Mouse (Mus musculus) colon, adult 2 months (tissue): Measurements from ENCODE around the gene Abi1. TPM values are rescaled to one million over a fixed set of nuclear protein-coding genes. Genes with fewer than 3 reads are reported as not detected.

Source experiments
- polyA plus RNA-seq: library from polyadenylated mRNA; depleted of rRNA; stranded (reverse); fragments of >200 nt; gene quantifications from 2 replicates; pipeline ENCODE4 v1.2.3, GENCODE M21; 2012; rRNA removed

The Abi1 gene
- polyA plus RNA-seq: 115 and 168 TPM in 2 replicates

GRCm38 (mm10) chr2:23040001-23040646 is at the start of gene Abi1:
Gene Abi1 (minus strand): TSS chr2:23040241.

GRCm38 (mm10) chr2:23067552-23068369 is 27.7 kb upstream of the Abi1 start, which contains the start of gene Acbd5:
Gene Acbd5 (plus strand): TSS chr2:23068167.

GRCm38 (mm10) chr2:22895282-22896273 is 144.5 kb downstream of the Abi1 start, which contains the start of gene Pdss1:
Gene Pdss1 (plus strand): TSS chr2:22895522.

Other genes starting within 250 kb of the Abi1 start
- gene Pdss1, start 144.7 kb downstream of the Abi1 start, polyA plus RNA-seq: 17.6 and 20.7 TPM in 2 replicates
- gene Acbd5, start 27.9 kb upstream of the Abi1 start, polyA plus RNA-seq: 16.2 and 19.3 TPM in 2 replicates
- 0.23 and 0.68 TPM in 2 replicates for gene Mastl, start 115.8 kb upstream of the Abi1 start, polyA plus RNA-seq
- 2.1 and 3.9 TPM in 2 replicates for gene Yme1l1, start 116.1 kb upstream of the Abi1 start, polyA plus RNA-seq
- gene 4931423N10Rik, start 167.2 kb upstream of the Abi1 start, polyA plus RNA-seq: not detected in 2 replicates